Mouse (Mus musculus) embryonic facial prominence, embryonic 13.5 days (tissue): ENCODE measurements around the gene Otos. TPM values are rescaled to one million over a fixed set of nuclear protein-coding genes. Genes with fewer than 3 reads are reported as not detected.

Experiments
- ATAC-seq: fragments of 200-750 bp; cut with Nextera tagmentation; 2 replicates; pipeline ENCODE4 v1.8.0; 2017; ENCODE audit warnings: low read depth; ENCODE audit not compliant: insufficient number of reproducible peaks, insufficient read depth, low FRiP score, low TSS enrichment
- H3K27ac ChIP-seq: fragments of 300-500 bp; sonication (generic); 2 replicates; pipeline ENCODE4 v1.5.1; 2015; ENCODE audit warnings: moderate library complexity, mild to moderate bottlenecking, inconsistent platforms
- H3K27me3 ChIP-seq: fragments of 300-500 bp; sonication (generic); 2 replicates; pipeline ENCODE4 v1.6.1; 2015; ENCODE audit warnings: mild to moderate bottlenecking, inconsistent platforms
- H3K36me3 ChIP-seq: fragments of 300-500 bp; sonication (generic); 2 replicates; pipeline ENCODE4 v1.6.1; 2015; ENCODE audit warnings: mild to moderate bottlenecking, inconsistent platforms
- H3K4me1 ChIP-seq: fragments of 300-500 bp; sonication (generic); 2 replicates; pipeline ENCODE4 v1.6.1; 2015; ENCODE audit warnings: inconsistent platforms
- H3K4me2 ChIP-seq: fragments of 300-500 bp; sonication (generic); 2 replicates; pipeline ENCODE4 v1.6.1; 2015; ENCODE audit warnings: moderate library complexity, mild to moderate bottlenecking, inconsistent platforms
- H3K4me3 ChIP-seq: fragments of 300-500 bp; sonication (generic); 2 replicates; pipeline ENCODE4 v1.5.1; 2015; ENCODE audit warnings: mild to moderate bottlenecking, inconsistent platforms
- H3K9ac ChIP-seq: fragments of 300-500 bp; sonication (generic); 2 replicates; pipeline ENCODE4 v1.6.1; 2015; ENCODE audit warnings: mild to moderate bottlenecking, inconsistent platforms
- H3K9me3 ChIP-seq: fragments of 300-500 bp; sonication (generic); 2 replicates; pipeline ENCODE4 v1.6.1; 2016; ENCODE audit warnings: inconsistent platforms
- WGBS: fragments of 180-500 bp; shearing (Covaris S2); methylation state at CpG from one replicate; pipeline ENCODE4 v1.1.7; 2015; ENCODE audit warnings: mixed read lengths; 5-methylcytosine and 5-hydroxymethylcytosine counted together
- polyA plus RNA-seq: library from polyadenylated mRNA; unstranded; fragments of >200 nt; fragmentation: Nextera tagmentation; extraction: Ambion mirVana; gene quantifications from 2 replicates; pipeline ENCODE4 v1.2.1, GENCODE M21; 2015

Otos gene
- polyA plus RNA-seq, 1 experiment from 2014 or later, result not detected

GRCm38 (mm10) chr1:92646111-92646510, 2.5 kb downstream of the Otos start:
- Histone ChIP-seq H3K9ac (no peak overlapping the region), H3K27me3 (no peaks in the 10 kb centered on the region), H3K9me3 (no peaks in the 10 kb centered on the region), H3K4me2 (no peak overlapping the region), H3K27ac (no peak overlapping the region), H3K36me3 (no peaks in the 10 kb centered on the region), H3K4me1 (peaks cover 15% of the 10 kb centered on the region), H3K4me3 (no peak overlapping the region)
- ATAC-seq, result no peak
- 43% methylated on average over 2 of the region's 2 CpGs for WGBS

DNA sequence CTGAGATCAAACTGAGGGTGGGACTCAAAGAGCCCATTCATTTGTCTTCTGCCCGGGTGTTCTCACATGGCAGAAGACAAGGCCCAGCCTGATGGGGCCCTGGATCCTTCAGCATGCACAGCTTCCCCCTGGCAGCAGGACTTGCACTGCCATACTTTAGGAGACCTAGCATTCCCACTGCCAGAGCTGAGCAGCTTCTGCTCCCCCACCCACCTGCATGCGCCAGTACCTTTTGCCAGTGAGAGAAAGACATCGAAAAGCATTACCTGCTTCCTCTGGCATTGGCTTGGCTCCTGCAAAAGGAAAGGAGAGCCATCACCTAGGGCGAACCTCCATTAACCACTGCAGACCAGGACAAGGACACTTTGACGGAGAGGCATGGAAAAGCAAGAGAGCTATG, 3.7 kb downstream of the Otos start:
- WGBS, result 81% methylated on average over 5 of the region's 5 CpGs

GRCm38 (mm10) chr1:92643691-92644090, 5.0 kb downstream of the Otos start:
- Histone ChIP-seq H3K9ac (no peak overlapping the region), H3K9me3 (no peaks in the 10 kb centered on the region), H3K27me3 (no peaks in the 10 kb centered on the region), H3K27ac (no peak overlapping the region), H3K4me2 (no peak overlapping the region), H3K4me1 (peaks cover 26% of the 10 kb centered on the region), H3K4me3 (no peak overlapping the region), H3K36me3 (peaks cover 13% of the 10 kb centered on the region; the same call in 1 of the 2 replicates)
- no peak for ATAC-seq
- 77% methylated on average over 4 of the region's 4 CpGs for whole genome bisulfite sequencing

More for the DNA sequence above, 3.7 kb downstream of the Otos start:
- Histone ChIP-seq H3K4me1 (peaks cover 26% of the 10 kb centered on the region), H3K9ac (no peak overlapping the region), H3K4me3 (no peak overlapping the region), H3K27me3 (no peaks in the 10 kb centered on the region), H3K4me2 (no peak overlapping the region), H3K9me3 (no peaks in the 10 kb centered on the region), H3K36me3 (0 out of 2 replicates have a peak, but pooled peaks cover 3% of the 10 kb centered on the region), H3K27ac (no peak overlapping the region)
- ATAC-seq, result no peak

DNA sequence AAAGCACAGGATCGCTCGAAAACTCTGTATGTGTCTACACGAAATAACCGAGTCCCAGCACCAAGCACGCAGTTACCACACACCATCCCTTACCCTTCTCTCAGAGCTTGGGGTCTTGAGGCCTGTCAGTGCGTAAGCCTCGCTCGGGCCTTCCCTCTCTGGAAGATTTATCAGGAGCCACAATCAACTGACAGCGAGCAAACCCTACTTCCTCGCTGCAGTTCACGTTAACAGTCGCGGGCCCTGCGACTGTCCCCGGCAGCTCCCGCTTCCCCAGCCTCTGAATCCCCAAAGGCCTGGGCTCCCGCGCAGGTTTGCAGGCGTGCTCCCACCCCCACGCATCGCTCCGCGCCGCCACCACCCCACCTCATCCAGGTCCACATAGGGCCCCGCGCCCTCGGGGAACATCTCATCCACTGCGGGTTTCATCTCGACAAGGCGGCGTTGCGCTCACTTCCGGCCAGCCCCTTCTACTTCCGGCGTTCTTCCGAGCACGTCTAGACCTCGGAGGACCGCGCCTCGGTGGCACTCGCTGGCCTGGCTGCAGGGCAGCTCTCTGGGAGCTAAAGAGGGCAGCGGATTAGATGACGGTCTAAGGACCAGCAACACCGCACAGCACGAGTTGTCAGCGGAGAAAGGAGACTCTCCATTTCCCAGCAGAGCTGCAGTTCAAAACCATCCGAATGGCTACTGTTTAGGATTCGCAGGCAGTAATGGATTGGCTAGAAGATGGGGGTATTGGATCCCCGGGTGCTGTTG, 6.9 kb downstream of the Otos start, which contains the start of gene Cops9:
Gene Cops9, minus strand, starts transcription at position 472 of the 759 bp plus-strand sequence.
- peaks cover 19% of the 10 kb centered on the region for H3K4me1 ChIP-seq
- H3K4me3 ChIP-seq, result peak within 1 kb of the TSS; percentile 96
- peaks cover 33% of the 10 kb centered on the region for H3K36me3 ChIP-seq
- WGBS, result 1% methylated on average over 50 of the region's 50 CpGs
- peak within 1 kb of the TSS; percentile 71 for H3K27ac ChIP-seq
- H3K27me3 ChIP-seq, result no peaks in the 10 kb centered on the region
- ATAC-seq, result peak; percentile 76
- H3K9me3 ChIP-seq, result no peaks in the 10 kb centered on the region
- H3K4me2 ChIP-seq, result peak within 1 kb of the TSS; percentile 98
- peak within 1 kb of the TSS; percentile 98 for H3K9ac ChIP-seq

GRCm38 (mm10) chr1:92640393-92640792, 8.2 kb downstream of the Otos start:
- Histone ChIP-seq H3K9ac (peak overlapping the region; percentile 98; the same call in 1 of the 2 replicates), H3K4me1 (peaks cover 19% of the 10 kb centered on the region), H3K4me3 (peak overlapping the region; percentile 96), H3K27ac (no peak overlapping the region), H3K27me3 (no peaks in the 10 kb centered on the region), H3K4me2 (peak overlapping the region; percentile 98), H3K36me3 (peaks cover 43% of the 10 kb centered on the region), H3K9me3 (no peaks in the 10 kb centered on the region)
- ATAC-seq, result no peak
- 83% methylated on average over 6 of the region's 6 CpGs for WGBS

DNA sequence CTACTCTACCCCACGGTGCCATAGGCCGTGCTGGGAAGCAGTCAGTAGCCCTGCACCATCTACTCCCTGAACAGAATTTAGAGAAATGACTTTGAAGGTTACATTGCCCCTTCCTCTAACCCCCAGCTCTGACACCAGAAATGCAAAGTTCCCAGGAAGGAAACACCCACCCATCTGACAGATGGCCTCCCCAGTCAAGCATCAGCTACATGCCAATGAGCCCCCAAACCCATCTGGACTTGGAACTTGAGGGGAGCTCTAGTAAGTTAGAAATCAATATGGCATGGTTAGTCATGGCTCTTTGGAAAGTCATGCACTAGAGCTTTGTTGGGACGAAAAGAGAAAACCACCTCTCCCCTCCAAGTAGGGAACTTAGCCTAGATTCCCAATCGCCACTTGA, 9.9 kb downstream of the Otos start:
- H3K27ac ChIP-seq, result no peak overlapping the region
- no peak for ATAC-seq
- H3K9me3 ChIP-seq, result no peaks in the 10 kb centered on the region
- peaks cover 19% of the 10 kb centered on the region for H3K4me1 ChIP-seq
- H3K4me2 ChIP-seq, result no peak overlapping the region
- H3K9ac ChIP-seq, result 0 out of 2 replicates have a peak overlapping the region, but pooled peaks have one; percentile 21
- 92% methylated on average over 4 of the region's 4 CpGs for WGBS
- H3K4me3 ChIP-seq, result no peak overlapping the region
- peaks cover 43% of the 10 kb centered on the region for H3K36me3 ChIP-seq
- H3K27me3 ChIP-seq, result no peaks in the 10 kb centered on the region

GRCm38 (mm10) chr1:92638181-92638580, 10.5 kb downstream of the Otos start:
- H3K4me2 ChIP-seq, result no peak overlapping the region
- H3K27ac ChIP-seq, result no peak overlapping the region
- H3K4me3 ChIP-seq, result no peak overlapping the region
- WGBS, result 88% methylated on average over 3 of the region's 3 CpGs
- no peaks in the 10 kb centered on the region for H3K9me3 ChIP-seq
- H3K36me3 ChIP-seq, result peaks cover 43% of the 10 kb centered on the region
- no peak overlapping the region for H3K9ac ChIP-seq
- H3K4me1 ChIP-seq, result peaks cover 19% of the 10 kb centered on the region
- no peak for ATAC-seq
- H3K27me3 ChIP-seq, result no peaks in the 10 kb centered on the region

GRCm38 (mm10) chr1:92637501-92638172, 11.0 kb downstream of the Otos start:
- 93% methylated on average over 15 of the region's 15 CpGs for whole genome bisulfite sequencing
- H3K36me3 ChIP-seq, result peaks cover 43% of the 10 kb centered on the region
- no peak for ATAC-seq

DNA sequence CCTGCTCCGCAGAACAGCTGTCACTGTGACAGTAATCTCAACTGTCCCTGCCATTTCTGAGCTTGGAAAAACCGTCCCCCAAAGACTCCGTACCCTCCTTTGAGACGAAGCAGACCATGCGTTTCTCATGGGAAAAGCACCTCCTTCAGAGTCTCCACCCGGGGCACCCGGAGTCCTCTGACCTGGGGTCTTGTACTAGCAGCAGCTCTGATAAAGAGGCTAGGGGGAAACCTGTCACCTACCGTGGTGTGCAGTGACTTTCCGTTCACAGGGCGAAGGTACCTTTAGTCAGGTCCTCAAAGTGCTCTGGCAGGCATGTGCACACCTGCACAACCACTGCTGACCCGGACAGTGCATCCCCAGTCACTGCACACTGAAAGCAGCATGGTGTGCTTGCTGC, 12.0 kb downstream of the Otos start:
- no peak overlapping the region for H3K4me2 ChIP-seq
- no peak overlapping the region for H3K27ac ChIP-seq
- peaks cover 13% of the 10 kb centered on the region for H3K4me1 ChIP-seq
- no peak for ATAC-seq
- H3K36me3 ChIP-seq, result peaks cover 43% of the 10 kb centered on the region
- no peaks in the 10 kb centered on the region for H3K9me3 ChIP-seq
- H3K9ac ChIP-seq, result no peak overlapping the region
- 94% methylated on average over 11 of the region's 11 CpGs for WGBS
- no peak overlapping the region for H3K4me3 ChIP-seq
- no peaks in the 10 kb centered on the region for H3K27me3 ChIP-seq

More at GRCm38 (mm10) chr1:92637501-92638172, 11.0 kb downstream of the Otos start:
- Histone ChIP-seq H3K9me3 (no peaks in the 10 kb centered on the region), H3K27ac (no peak overlapping the region), H3K4me1 (peaks cover 19% of the 10 kb centered on the region), H3K4me3 (no peak overlapping the region), H3K9ac (no peak overlapping the region), H3K27me3 (no peaks in the 10 kb centered on the region), H3K4me2 (no peak overlapping the region)

GRCm38 (mm10) chr1:92636015-92636414, 12.6 kb downstream of the Otos start:
- Histone ChIP-seq H3K36me3 (peaks cover 43% of the 10 kb centered on the region), H3K9me3 (no peaks in the 10 kb centered on the region), H3K4me2 (no peak overlapping the region), H3K27ac (no peak overlapping the region), H3K4me1 (peaks cover 10% of the 10 kb centered on the region), H3K9ac (no peak overlapping the region), H3K4me3 (no peak overlapping the region), H3K27me3 (no peaks in the 10 kb centered on the region)
- WGBS, result 91% methylated on average over 8 of the region's 8 CpGs
- ATAC-seq, result no peak

- H3K36me3 ChIP-seq, result peaks cover 42% of the 10 kb centered on the region
- peak overlapping the region; percentile 68; the same call in 1 of the 2 replicates for H3K27ac ChIP-seq
- H3K4me1 ChIP-seq, result peaks cover under 1% of the 10 kb centered on the region
- H3K9me3 ChIP-seq, result no peaks in the 10 kb centered on the region
- no peaks in the 10 kb centered on the region for H3K27me3 ChIP-seq
- H3K9ac ChIP-seq, result no peak overlapping the region
- H3K4me2 ChIP-seq, result no peak overlapping the region
- ATAC-seq, result no peak; the same call in 1 of the 2 replicates
- 57% methylated on average over 4 of the region's 4 CpGs for WGBS
- no peak overlapping the region for H3K4me3 ChIP-seq
These were observed 13.6 kb downstream of the Otos start for GRCm38 (mm10) chr1:92634976-92635599.
